Mouse (Mus musculus) cerebral cortex, adult 2 months (tissue): Measurements from ENCODE around the gene Olfr1241.

ENCODE experiments used
- WGBS: fragments of 180-500 bp; shearing (Covaris S2); methylation state at CpG from one replicate; pipeline ENCODE4 v1.1.7; 2018; 5-methylcytosine and 5-hydroxymethylcytosine counted together

The Olfr1241 gene

GRCm38 (mm10) chr2:89487026-89487425 lies at the start of gene Olfr1241:
Gene Olfr1241 (minus strand): TSS chr2:89487126.

GRCm38 (mm10) chr2:89531387-89531786 lies 44.5 kb upstream of the Olfr1241 start, which contains the start of gene Olfr1243:
Gene Olfr1243 (minus strand): TSS chr2:89531487.
- WGBS: 95% methylated on average over 1 of the region's 1 CpGs

GRCm38 (mm10) chr2:89498235-89498634 lies 11.3 kb upstream of the Olfr1241 start, which contains the start of gene Olfr1242:
Gene Olfr1242 (minus strand): TSS chr2:89498335.
- 92% methylated on average over 1 of the region's 1 CpGs for WGBS

GRCm38 (mm10) chr2:89442900-89443299 lies 44.0 kb downstream of the Olfr1241 start, which contains the start of gene Olfr1240:
Gene Olfr1240 (minus strand): TSS chr2:89443000.
- WGBS: 87% methylated on average over 3 of the region's 3 CpGs
